Mouse (Mus musculus): ENCODE measurements around the gene Sit1. TPM values are rescaled to one million over a fixed set of nuclear protein-coding genes. Genes with fewer than 3 reads are reported as not detected.

The Sit1 gene
- polyA plus RNA-seq, 1 experiment from 2014 or later, result not detected

GRCm38 (mm10) chr4:43453413-43453812, 30.1 kb downstream of the Sit1 start:
- Histone ChIP-seq H3K36me3 (replicated peaks) (peaks cover 5% of the 10 kb centered on the region), H3K9me3 (no peaks in the 10 kb centered on the region), H3K27me3 (replicated peaks; ENCODE audit: low read depth, poor library complexity, severe bottlenecking) (peaks cover 63% of the 10 kb centered on the region), H3K27ac (replicated peaks) (no peak overlapping the region), H3K4me1 (peaks cover 28% of the 10 kb centered on the region), H3K4me3 (peak overlapping the region; percentile 51)
- DNase-seq (ENCODE audit: low spot score), result peak; percentile 58
- WGBS, result under 1% methylated on average over 18 of the region's 18 CpGs

- Histone ChIP-seq H3K36me3 (replicated peaks) (peaks cover 16% of the 10 kb centered on the region), H3K27ac (replicated peaks) (no peak overlapping the region), H3K4me3 (no peak overlapping the region), H3K4me1 (peaks cover 27% of the 10 kb centered on the region), H3K9me3 (no peaks in the 10 kb centered on the region), H3K27me3 (replicated peaks; ENCODE audit: low read depth, poor library complexity, severe bottlenecking) (peaks cover 59% of the 10 kb centered on the region)
- DNase-seq (ENCODE audit: low spot score), result no peak
- WGBS, result 62% methylated on average over 11 of the region's 11 CpGs
Observed at GRCm38 (mm10) chr4:43452315-43452714, 31.2 kb downstream of the Sit1 start.

- no peak for DNase-seq (ENCODE audit: low spot score)
- Histone ChIP-seq H3K27me3 (replicated peaks; ENCODE audit: low read depth, poor library complexity, severe bottlenecking) (peaks cover 34% of the 10 kb centered on the region), H3K27ac (replicated peaks) (no peak overlapping the region), H3K9me3 (no peaks in the 10 kb centered on the region), H3K36me3 (replicated peaks) (peaks cover 42% of the 10 kb centered on the region), H3K4me1 (peaks cover 19% of the 10 kb centered on the region), H3K4me3 (no peak overlapping the region)
- WGBS, result 86% methylated on average over 3 of the region's 3 CpGs
Observed at GRCm38 (mm10) chr4:43448554-43448953, 35.0 kb downstream of the Sit1 start.

GRCm38 (mm10) chr4:43447251-43447650, 36.3 kb downstream of the Sit1 start:
- Histone ChIP-seq H3K4me3 (no peak overlapping the region), H3K27ac (replicated peaks) (no peak overlapping the region), H3K27me3 (replicated peaks; ENCODE audit: low read depth, poor library complexity, severe bottlenecking) (peaks cover 21% of the 10 kb centered on the region), H3K36me3 (replicated peaks) (peaks cover 42% of the 10 kb centered on the region), H3K9me3 (no peaks in the 10 kb centered on the region), H3K4me1 (peaks cover 12% of the 10 kb centered on the region)
- 92% methylated on average over 13 of the region's 13 CpGs for WGBS
- DNase-seq (ENCODE audit: low spot score), result no peak

GRCm38 (mm10) chr4:43443511-43443910, 40.0 kb downstream of the Sit1 start:
- Histone ChIP-seq H3K4me1 (peaks cover 12% of the 10 kb centered on the region), H3K27me3 (replicated peaks; ENCODE audit: low read depth, poor library complexity, severe bottlenecking) (0 out of 2 replicates have a peak, but pooled peaks cover 14% of the 10 kb centered on the region), H3K9me3 (no peaks in the 10 kb centered on the region), H3K27ac (replicated peaks) (peak overlapping the region; percentile 93), H3K4me3 (peak overlapping the region; percentile 92), H3K36me3 (replicated peaks) (peaks cover 38% of the 10 kb centered on the region)
- DNase-seq (ENCODE audit: low spot score), result peak; percentile 54
- under 1% methylated on average over 28 of the region's 28 CpGs for WGBS

GRCm38 (mm10) chr4:43442456-43443361, 40.8 kb downstream of the Sit1 start:
- Histone ChIP-seq H3K9me3 (no peaks in the 10 kb centered on the region), H3K4me1 (peaks cover 12% of the 10 kb centered on the region), H3K4me3 (peak overlapping the region; percentile 92), H3K27ac (replicated peaks) (peak overlapping the region; percentile 93), H3K27me3 (replicated peaks; ENCODE audit: low read depth, poor library complexity, severe bottlenecking) (0 out of 2 replicates have a peak, but pooled peaks cover 14% of the 10 kb centered on the region), H3K36me3 (replicated peaks) (peaks cover 30% of the 10 kb centered on the region)
- peak; percentile 84 for DNase-seq (ENCODE audit: low spot score)
- WGBS, result under 1% methylated on average over 88 of the region's 88 CpGs

GRCm38 (mm10) chr4:43442044-43442443, 41.5 kb downstream of the Sit1 start:
- Histone ChIP-seq H3K4me1 (peaks cover 12% of the 10 kb centered on the region), H3K4me3 (peak overlapping the region; percentile 92), H3K27ac (replicated peaks) (peak overlapping the region; percentile 93), H3K27me3 (replicated peaks; ENCODE audit: low read depth, poor library complexity, severe bottlenecking) (0 out of 2 replicates have a peak, but pooled peaks cover 14% of the 10 kb centered on the region), H3K36me3 (replicated peaks) (peaks cover 24% of the 10 kb centered on the region), H3K9me3 (no peaks in the 10 kb centered on the region)
- under 1% methylated on average over 33 of the region's 33 CpGs for WGBS
- DNase-seq (ENCODE audit: low spot score), result peak; percentile 99

GRCm38 (mm10) chr4:43441639-43442038, 41.9 kb downstream of the Sit1 start, which contains the start of gene Tesk1:
TSS of gene Tesk1 (plus strand) at chr4:43441939.
- 0 out of 2 replicates have a peak, but pooled peaks cover 14% of the 10 kb centered on the region for H3K27me3 ChIP-seq (replicated peaks; ENCODE audit: low read depth, poor library complexity, severe bottlenecking)
- WGBS, result 29% methylated on average over 4 of the region's 4 CpGs
- peak within 1 kb of the TSS; percentile 93 for H3K27ac ChIP-seq (replicated peaks)
- peak within 1 kb of the TSS; percentile 92 for H3K4me3 ChIP-seq
- DNase-seq (ENCODE audit: low spot score), result no peak
- peaks cover 12% of the 10 kb centered on the region for H3K4me1 ChIP-seq
- no peaks in the 10 kb centered on the region for H3K9me3 ChIP-seq
- peaks cover 20% of the 10 kb centered on the region for H3K36me3 ChIP-seq (replicated peaks)

- Histone ChIP-seq H3K27ac (replicated peaks) (no peak overlapping the region), H3K4me3 (no peak overlapping the region), H3K27me3 (replicated peaks; ENCODE audit: low read depth, poor library complexity, severe bottlenecking) (peaks cover 34% of the 10 kb centered on the region), H3K4me1 (peaks cover 16% of the 10 kb centered on the region), H3K9me3 (no peaks in the 10 kb centered on the region), H3K36me3 (replicated peaks) (no peaks in the 10 kb centered on the region)
- no peak for DNase-seq (ENCODE audit: low spot score)
- WGBS, result 88% methylated on average over 1 of the region's 1 CpGs
Observed at GRCm38 (mm10) chr4:43432832-43433231, 50.7 kb downstream of the Sit1 start.

Other genes starting within 250 kb of the Sit1 start
- 0.16 and 0.36 TPM in 2 replicates for gene Atp8b5, start 216.6 kb downstream of the Sit1 start, polyA plus RNA-seq (2016; fragmentation: Nextera tagmentation; extraction: Ambion mirVana)
- 9.5 and 10.9 TPM in 2 replicates for gene Rusc2, start 101.8 kb downstream of the Sit1 start, polyA plus RNA-seq (2016; fragmentation: Nextera tagmentation; extraction: Ambion mirVana)
- gene Fam166b, start 54.6 kb downstream of the Sit1 start, polyA plus RNA-seq (2016; fragmentation: Nextera tagmentation; extraction: Ambion mirVana), result 0.11 TPM in 1 of 2 replicates, not detected in the other
- gene Tesk1, start 41.8 kb downstream of the Sit1 start, polyA plus RNA-seq (2016; fragmentation: Nextera tagmentation; extraction: Ambion mirVana), result 6.9 and 9.2 TPM in 2 replicates
- 2.3 TPM in 2 replicates for gene Cd72, start 29.1 kb downstream of the Sit1 start, polyA plus RNA-seq (2016; fragmentation: Nextera tagmentation; extraction: Ambion mirVana)
- 45.2 and 46.6 TPM in 2 replicates for gene Ccdc107, start 9.2 kb upstream of the Sit1 start, polyA plus RNA-seq (2016; fragmentation: Nextera tagmentation; extraction: Ambion mirVana)
- 44.1 and 48.2 TPM in 2 replicates for gene Arhgef39, start 16.0 kb upstream of the Sit1 start, polyA plus RNA-seq (2016; fragmentation: Nextera tagmentation; extraction: Ambion mirVana)
- 0.96 and 1.0 TPM in 2 replicates for gene Car9, start 23.2 kb upstream of the Sit1 start, polyA plus RNA-seq (2016; fragmentation: Nextera tagmentation; extraction: Ambion mirVana)
- 59.4 and 61.1 TPM in 2 replicates for gene Tpm2, start 40.0 kb upstream of the Sit1 start, polyA plus RNA-seq (2016; fragmentation: Nextera tagmentation; extraction: Ambion mirVana)
- gene Creb3, start 78.6 kb upstream of the Sit1 start, polyA plus RNA-seq (2016; fragmentation: Nextera tagmentation; extraction: Ambion mirVana), result 35.7 and 36.0 TPM in 2 replicates
- 53.1 and 53.5 TPM in 2 replicates for gene Tln1, start 79.0 kb upstream of the Sit1 start, polyA plus RNA-seq (2016; fragmentation: Nextera tagmentation; extraction: Ambion mirVana)
- gene Rgp1, start 95.0 kb upstream of the Sit1 start, polyA plus RNA-seq (2016; fragmentation: Nextera tagmentation; extraction: Ambion mirVana), result 17.5 and 18.8 TPM in 2 replicates
- gene Gba2, start 95.1 kb upstream of the Sit1 start, polyA plus RNA-seq (2016; fragmentation: Nextera tagmentation; extraction: Ambion mirVana), result 26.6 and 28.0 TPM in 2 replicates
- gene Msmp, start 100.8 kb upstream of the Sit1 start, polyA plus RNA-seq (2016; fragmentation: Nextera tagmentation; extraction: Ambion mirVana), result 0.34 and 0.99 TPM in 2 replicates
- 12.5 and 16.7 TPM in 2 replicates for gene Npr2, start 148.2 kb upstream of the Sit1 start, polyA plus RNA-seq (2016; fragmentation: Nextera tagmentation; extraction: Ambion mirVana)
- 1.8 and 2.0 TPM in 2 replicates for gene Spag8, start 169.9 kb upstream of the Sit1 start, polyA plus RNA-seq (2016; fragmentation: Nextera tagmentation; extraction: Ambion mirVana)
- gene Hint2, start 172.7 kb upstream of the Sit1 start, polyA plus RNA-seq (2016; fragmentation: Nextera tagmentation; extraction: Ambion mirVana), result 71.7 and 72.8 TPM in 2 replicates
- 4.0 and 5.1 TPM in 2 replicates for gene Tmem8b, start 185.2 kb upstream of the Sit1 start, polyA plus RNA-seq (2016; fragmentation: Nextera tagmentation; extraction: Ambion mirVana)
- gene Fam221b, start 185.4 kb upstream of the Sit1 start, polyA plus RNA-seq (2016; fragmentation: Nextera tagmentation; extraction: Ambion mirVana), result 1.4 and 1.7 TPM in 2 replicates
- gene Olfr70, start 217.1 kb upstream of the Sit1 start, polyA plus RNA-seq (2016; fragmentation: Nextera tagmentation; extraction: Ambion mirVana), result 0.07 TPM in 1 of 2 replicates, not detected in the other
- not detected in 2 replicates for gene Olfr71, start 226.5 kb upstream of the Sit1 start, polyA plus RNA-seq (2016; fragmentation: Nextera tagmentation; extraction: Ambion mirVana)
- 0.14 TPM in 1 of 2 replicates, not detected in the other for gene Hrct1, start 243.5 kb upstream of the Sit1 start, polyA plus RNA-seq (2016; fragmentation: Nextera tagmentation; extraction: Ambion mirVana)
- 0.06 TPM in 1 of 2 replicates, not detected in the other for gene Spaar, start 246.3 kb upstream of the Sit1 start, polyA plus RNA-seq (2016; fragmentation: Nextera tagmentation; extraction: Ambion mirVana)